Mouse (Mus musculus): Measurements from ENCODE around the gene Ryk. TPM values are rescaled to one million over a fixed set of nuclear protein-coding genes. Genes with fewer than 3 reads are reported as not detected.

Ryk gene
- 39.2 and 43.0 TPM in 2 replicates for total RNA-seq (2014; rRNA removed)
- 7.9 and 9.5 TPM in 2 replicates for polyA plus RNA-seq (2015; fragmentation: Nextera tagmentation; extraction: Ambion mirVana)

GRCm38 (mm10) chr9:102834742-102835591, at the start of gene Ryk:
Gene Ryk, plus strand, starts transcription at chr9:102834917.
- no peak for TF ChIP-seq CTCF (IDR thresholded peaks at IDR 0.05)
- WGBS, result under 1% methylated on average over 71 of the region's 119 CpGs

DNA sequence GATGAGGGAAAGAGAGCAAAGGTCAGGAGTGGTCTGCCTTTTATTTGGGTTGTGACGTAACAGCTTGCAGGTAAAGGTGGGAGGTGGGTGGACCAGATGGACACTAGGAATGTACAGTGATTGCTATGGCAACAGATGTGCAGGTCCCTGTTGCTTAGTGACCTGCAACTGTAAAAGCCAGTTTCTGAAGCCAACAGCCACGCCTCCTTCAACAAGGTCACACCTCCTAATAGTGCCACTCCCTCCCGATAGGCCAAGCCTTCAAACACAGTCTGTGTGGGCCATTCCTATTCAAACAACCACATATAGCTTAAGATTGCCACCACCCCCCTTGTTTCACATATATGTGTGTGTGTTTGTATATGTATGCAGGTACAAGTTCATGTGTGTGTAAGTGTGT, 45.2 kb upstream of the Ryk start:
- no peak for ATAC-seq (ENCODE audit: low FRiP score)
- Histone ChIP-seq H3K4me2 (ENCODE audit: low read depth, low read length, poor library complexity, severe bottlenecking) (no peak overlapping the region), H3K27ac (ENCODE audit: low read depth, low read length) (no peak overlapping the region), H3K4me3 (ENCODE audit: low read depth, low read length) (no peak overlapping the region), H3K27me3 (ENCODE audit: insufficient read depth, low read length) (no peaks in the 10 kb centered on the region), H3K4me1 (ENCODE audit: insufficient read depth, low read length) (no peaks in the 10 kb centered on the region), H3K9me3 (ENCODE audit: low read length) (no peaks in the 10 kb centered on the region), H3K36me3 (ENCODE audit: insufficient read depth, low read length) (no peaks in the 10 kb centered on the region), H3K9ac (replicated peaks; ENCODE audit: low read length, poor library complexity, severe bottlenecking) (no peak overlapping the region)
- no peak for TF ChIP-seq CTCF (IDR thresholded peaks at IDR 0.05)
- WGBS, result 77% methylated on average over 3 of the region's 3 CpGs
- DNase-seq (ENCODE audit: low spot score), result no peak

More at GRCm38 (mm10) chr9:102834742-102835591, at the start of gene Ryk:
- Histone ChIP-seq H3K27ac (ENCODE audit: low read depth, low read length) (peak within 1 kb of the TSS; percentile 81), H3K4me2 (ENCODE audit: low read depth, low read length, poor library complexity, severe bottlenecking) (peak within 1 kb of the TSS; percentile 83), H3K36me3 (ENCODE audit: insufficient read depth, low read length) (no peaks in the 10 kb centered on the region), H3K9me3 (ENCODE audit: low read length) (no peaks in the 10 kb centered on the region), H3K4me3 (ENCODE audit: low read depth, low read length) (peak within 1 kb of the TSS; percentile 93), H3K27me3 (ENCODE audit: insufficient read depth, low read length) (no peaks in the 10 kb centered on the region), H3K9ac (replicated peaks; ENCODE audit: low read length, poor library complexity, severe bottlenecking) (peak within 1 kb of the TSS; percentile 88), H3K4me1 (ENCODE audit: insufficient read depth, low read length) (peaks cover 15% of the 10 kb centered on the region)
- DNase-seq (ENCODE audit: low spot score) (peak; percentile 82), ATAC-seq (ENCODE audit: low FRiP score) (peak; percentile 85)

GRCm38 (mm10) chr9:102791845-102792244, 42.9 kb upstream of the Ryk start:
- H3K9ac ChIP-seq (replicated peaks; ENCODE audit: low read length, poor library complexity, severe bottlenecking), result no peak overlapping the region
- WGBS, result 81% methylated on average over 9 of the region's 9 CpGs
- no peak overlapping the region for H3K27ac ChIP-seq (ENCODE audit: low read depth, low read length)
- no peak for ATAC-seq (ENCODE audit: low FRiP score)
- no peaks in the 10 kb centered on the region for H3K9me3 ChIP-seq (ENCODE audit: low read length)
- no peaks in the 10 kb centered on the region for H3K27me3 ChIP-seq (ENCODE audit: insufficient read depth, low read length)
- H3K4me1 ChIP-seq (ENCODE audit: insufficient read depth, low read length), result no peaks in the 10 kb centered on the region
- no peak overlapping the region for H3K4me2 ChIP-seq (ENCODE audit: low read depth, low read length, poor library complexity, severe bottlenecking)
- no peak for DNase-seq (ENCODE audit: low spot score)
- TF ChIP-seq CTCF (IDR thresholded peaks at IDR 0.05), result no peak
- no peaks in the 10 kb centered on the region for H3K36me3 ChIP-seq (ENCODE audit: insufficient read depth, low read length)
- H3K4me3 ChIP-seq (ENCODE audit: low read depth, low read length), result no peak overlapping the region

- DNase-seq (ENCODE audit: low spot score), result no peak
- ATAC-seq (ENCODE audit: low FRiP score), result no peak; the same call in 1 of the 2 replicates
- Histone ChIP-seq H3K9ac (replicated peaks; ENCODE audit: low read length, poor library complexity, severe bottlenecking) (no peak overlapping the region), H3K9me3 (ENCODE audit: low read length) (no peaks in the 10 kb centered on the region), H3K4me1 (ENCODE audit: insufficient read depth, low read length) (no peaks in the 10 kb centered on the region), H3K4me3 (ENCODE audit: low read depth, low read length) (no peak overlapping the region), H3K36me3 (ENCODE audit: insufficient read depth, low read length) (no peaks in the 10 kb centered on the region), H3K27me3 (ENCODE audit: insufficient read depth, low read length) (no peaks in the 10 kb centered on the region), H3K27ac (ENCODE audit: low read depth, low read length) (no peak overlapping the region; the same call in 1 of the 2 replicates), H3K4me2 (ENCODE audit: low read depth, low read length, poor library complexity, severe bottlenecking) (no peak overlapping the region)
- WGBS, result 72% methylated on average over 14 of the region's 15 CpGs
- no peak for TF ChIP-seq CTCF (IDR thresholded peaks at IDR 0.05)
These were observed 41.9 kb upstream of the Ryk start for GRCm38 (mm10) chr9:102792836-102793235.

GRCm38 (mm10) chr9:102793286-102793809, 41.4 kb upstream of the Ryk start:
- Histone ChIP-seq H3K9me3 (ENCODE audit: low read length) (no peaks in the 10 kb centered on the region), H3K4me3 (ENCODE audit: low read depth, low read length) (no peak overlapping the region), H3K36me3 (ENCODE audit: insufficient read depth, low read length) (no peaks in the 10 kb centered on the region), H3K4me2 (ENCODE audit: low read depth, low read length, poor library complexity, severe bottlenecking) (no peak overlapping the region), H3K27me3 (ENCODE audit: insufficient read depth, low read length) (no peaks in the 10 kb centered on the region), H3K27ac (ENCODE audit: low read depth, low read length) (no peak overlapping the region; the same call in 1 of the 2 replicates), H3K9ac (replicated peaks; ENCODE audit: low read length, poor library complexity, severe bottlenecking) (no peak overlapping the region), H3K4me1 (ENCODE audit: insufficient read depth, low read length) (no peaks in the 10 kb centered on the region)
- DNase-seq (ENCODE audit: low spot score), result peak; percentile 46
- peak; percentile 65 for ATAC-seq (ENCODE audit: low FRiP score)
- 57% methylated on average over 12 of the region's 12 CpGs for WGBS
- no peak for TF ChIP-seq CTCF (IDR thresholded peaks at IDR 0.05)

GRCm38 (mm10) chr9:102798406-102798805, 36.3 kb upstream of the Ryk start:
- H3K9ac ChIP-seq (replicated peaks; ENCODE audit: low read length, poor library complexity, severe bottlenecking), result no peak overlapping the region
- TF ChIP-seq CTCF (IDR thresholded peaks at IDR 0.05), result no peak
- no peaks in the 10 kb centered on the region for H3K4me1 ChIP-seq (ENCODE audit: insufficient read depth, low read length)
- no peaks in the 10 kb centered on the region for H3K9me3 ChIP-seq (ENCODE audit: low read length)
- no peak overlapping the region for H3K4me3 ChIP-seq (ENCODE audit: low read depth, low read length)
- 83% methylated on average over 4 of the region's 4 CpGs for WGBS
- no peak overlapping the region for H3K4me2 ChIP-seq (ENCODE audit: low read depth, low read length, poor library complexity, severe bottlenecking)
- ATAC-seq (ENCODE audit: low FRiP score) (no peak), DNase-seq (ENCODE audit: low spot score) (no peak)
- no peaks in the 10 kb centered on the region for H3K27me3 ChIP-seq (ENCODE audit: insufficient read depth, low read length)
- no peaks in the 10 kb centered on the region for H3K36me3 ChIP-seq (ENCODE audit: insufficient read depth, low read length)
- no peak overlapping the region for H3K27ac ChIP-seq (ENCODE audit: low read depth, low read length)
